Mouse (Mus musculus): ENCODE results near the gene Krtap19-3. TPM values are rescaled to one million over a fixed set of nuclear protein-coding genes. Genes with fewer than 3 reads are reported as not detected.
A peak's percentile ranks its signal among the peaks of the same experiment; 100 is the strongest.

Krtap19-3 gene
- total RNA-seq (2021): not detected in 2 replicates
- long read RNA-seq: 0 reads

DNA sequence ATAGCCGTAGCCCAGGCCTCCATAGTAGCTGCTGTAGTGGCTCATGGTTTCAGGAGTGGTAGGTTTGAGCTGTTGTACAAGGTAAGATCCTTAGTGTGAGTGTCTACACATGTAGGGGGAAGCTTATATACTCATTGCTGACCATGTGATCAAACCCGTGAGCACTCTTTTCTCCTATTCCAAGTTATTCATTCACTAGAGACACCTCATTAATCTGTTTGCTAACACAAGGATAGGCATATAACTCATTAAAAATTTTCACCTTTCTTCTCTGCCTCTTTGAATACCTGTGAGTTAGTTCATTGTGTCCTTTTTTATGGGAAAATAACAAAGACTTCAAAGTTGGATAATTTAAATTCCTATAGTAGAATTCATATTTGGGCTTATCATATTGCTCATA lies at the start of gene Krtap19-3:
Krtap19-3 (minus strand) TSS at position 101 of the 400 bp plus-strand sequence.
- DNase-seq: no peak

DNA sequence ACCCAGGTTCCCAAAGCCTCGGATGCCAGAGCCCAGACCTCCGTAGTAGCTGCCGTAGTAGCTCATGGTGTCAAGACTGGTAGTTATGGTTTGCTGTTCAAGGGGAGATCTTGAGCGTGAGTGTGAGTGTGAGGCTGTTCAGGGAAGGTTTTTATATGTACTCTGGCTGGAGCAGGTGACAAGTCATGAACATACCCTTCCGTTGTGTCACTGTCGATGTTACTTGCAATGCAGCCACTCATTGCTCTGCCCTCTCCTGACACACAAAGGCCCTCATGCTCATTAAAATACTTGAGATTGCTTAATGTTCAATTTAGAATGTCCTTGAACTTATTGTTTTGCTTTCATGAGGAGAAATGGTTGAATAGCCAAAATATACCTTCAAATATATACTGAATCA lies 18.5 kb upstream of the Krtap19-3 start, which contains the start of gene Krtap19-5:
Krtap19-5 (minus strand) TSS at position 101 of the 400 bp plus-strand sequence.
- no peak for DNase-seq

DNA sequence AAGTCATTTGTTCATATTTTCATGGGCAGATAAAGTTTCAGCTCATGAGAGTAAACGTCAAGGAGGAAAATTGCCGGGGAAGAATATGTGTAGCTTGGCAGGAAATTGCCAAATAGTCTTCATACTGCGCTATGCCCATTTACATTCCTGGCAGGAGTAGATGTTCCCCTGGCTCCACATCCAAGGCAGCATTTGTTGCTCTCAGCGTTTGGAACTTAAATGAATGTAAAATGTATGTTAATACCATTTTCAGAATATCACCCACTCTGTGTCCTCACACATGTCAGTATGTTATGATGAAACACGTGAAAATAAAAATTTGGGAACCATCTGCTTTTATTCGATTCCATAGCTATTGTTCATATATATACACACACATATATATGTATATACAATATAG lies 9.0 kb upstream of the Krtap19-3 start:
- no peak for DNase-seq

DNA sequence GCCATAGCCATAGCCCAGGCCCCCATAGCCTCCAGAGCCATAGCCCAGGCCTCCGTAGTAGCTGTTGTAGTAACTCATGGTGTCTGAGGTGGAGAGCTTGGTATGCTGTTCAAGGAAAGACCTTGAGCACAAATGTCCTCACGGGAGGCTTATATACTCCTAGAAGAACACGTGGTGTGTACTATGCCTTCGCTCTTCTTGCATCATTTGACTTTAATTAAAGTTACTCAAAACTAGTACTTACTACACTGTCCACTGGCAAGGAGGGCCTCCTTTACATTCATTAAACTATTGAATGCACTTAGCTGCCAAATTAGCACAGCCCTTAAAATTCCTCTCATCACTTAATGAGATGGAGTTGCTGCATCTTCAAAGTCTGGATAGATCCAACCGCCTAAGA lies 7.2 kb upstream of the Krtap19-3 start, which contains the start of gene Krtap19-4:
Krtap19-4 (minus strand) TSS at position 101 of the 400 bp plus-strand sequence.
- no peak for DNase-seq

DNA sequence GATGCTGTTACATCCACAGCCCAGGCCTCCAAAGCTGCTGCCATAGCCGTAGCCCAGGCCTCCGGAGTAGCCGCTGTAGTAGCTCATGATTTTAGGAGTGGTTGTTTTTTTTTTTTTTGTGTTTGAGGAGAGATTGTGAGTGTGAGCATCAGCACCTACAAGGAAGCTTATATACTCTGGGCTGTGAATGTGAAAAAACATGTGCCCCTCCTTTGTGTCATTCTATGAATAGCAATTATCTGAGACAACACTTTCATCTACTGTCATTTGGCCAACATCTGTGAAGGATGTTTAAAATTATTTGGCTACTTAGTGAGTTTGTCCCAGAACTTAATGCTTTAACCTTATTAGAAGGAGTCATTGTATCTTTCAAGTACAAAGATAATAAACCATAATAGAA lies 3.7 kb downstream of the Krtap19-3 start, which contains the start of gene Krtap19-2:
Krtap19-2 (minus strand) TSS at position 101 of the 400 bp plus-strand sequence.
- no peak for DNase-seq

DNA sequence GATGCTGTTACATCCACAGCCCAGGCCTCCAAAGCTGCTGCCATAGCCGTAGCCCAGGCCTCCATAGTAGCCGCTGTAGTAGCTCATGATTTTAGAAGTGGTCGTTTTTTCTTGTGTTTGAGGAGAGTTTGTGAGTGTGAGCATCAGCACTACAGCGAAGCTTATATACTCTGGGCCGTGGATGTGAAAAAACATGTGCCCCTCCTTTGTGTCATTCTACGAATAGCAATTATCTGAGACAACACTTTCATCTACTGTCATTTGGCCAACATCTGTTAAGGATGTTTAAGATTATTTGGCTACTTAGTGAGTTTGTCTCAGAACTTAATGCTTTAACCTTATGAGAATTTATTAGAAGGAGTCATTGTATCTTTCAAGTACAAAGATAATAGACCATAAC lies 8.5 kb downstream of the Krtap19-3 start, which contains the start of gene Krtap19-1:
Krtap19-1 (minus strand) TSS at position 101 of the 400 bp plus-strand sequence.
- DNase-seq: no peak

DNA sequence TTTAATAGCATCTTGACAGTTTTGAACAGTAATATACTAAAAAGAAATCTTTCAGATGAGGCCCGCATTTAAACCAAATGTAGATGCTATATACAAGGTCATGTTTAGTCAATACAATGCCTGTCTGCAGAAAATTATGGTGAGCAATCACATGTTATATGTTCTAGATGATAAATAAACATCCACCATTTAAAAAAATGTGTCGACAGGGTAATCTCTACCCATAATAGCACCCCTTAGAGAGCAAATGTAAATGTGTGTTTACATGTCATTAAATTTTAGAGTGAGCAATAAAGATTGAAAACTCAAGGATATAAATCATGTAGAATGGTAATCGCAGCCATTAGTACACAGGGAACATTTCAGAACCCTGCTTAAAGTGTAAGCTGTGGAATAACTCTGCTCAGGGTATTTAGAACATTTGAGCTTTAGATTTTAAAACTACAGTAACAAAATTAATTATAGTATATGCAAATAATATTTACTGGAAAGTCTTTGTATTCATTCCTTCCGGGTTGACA lies 12.9 kb downstream of the Krtap19-3 start:
- DNase-seq: no peak

DNA sequence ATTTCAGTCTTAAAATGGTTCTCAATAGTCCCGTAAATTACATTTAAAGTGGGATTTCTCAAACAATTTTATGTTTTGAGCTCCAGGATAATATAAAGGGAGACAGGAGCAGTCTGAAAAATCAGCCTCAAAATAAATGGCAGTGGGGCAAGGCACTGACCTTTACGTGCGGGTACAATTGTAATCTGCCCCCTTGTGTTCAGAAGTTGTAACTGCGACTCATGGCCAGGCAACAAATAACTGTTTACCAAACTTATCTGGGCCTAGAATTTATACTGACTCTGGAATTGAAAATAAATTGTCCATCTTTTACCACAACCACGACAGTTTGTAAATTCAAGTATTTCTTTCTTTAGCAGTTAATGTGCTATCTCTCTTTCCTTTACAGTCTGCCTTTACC lies 26.4 kb downstream of the Krtap19-3 start:
- peak; percentile 3 for DNase-seq

DNA sequence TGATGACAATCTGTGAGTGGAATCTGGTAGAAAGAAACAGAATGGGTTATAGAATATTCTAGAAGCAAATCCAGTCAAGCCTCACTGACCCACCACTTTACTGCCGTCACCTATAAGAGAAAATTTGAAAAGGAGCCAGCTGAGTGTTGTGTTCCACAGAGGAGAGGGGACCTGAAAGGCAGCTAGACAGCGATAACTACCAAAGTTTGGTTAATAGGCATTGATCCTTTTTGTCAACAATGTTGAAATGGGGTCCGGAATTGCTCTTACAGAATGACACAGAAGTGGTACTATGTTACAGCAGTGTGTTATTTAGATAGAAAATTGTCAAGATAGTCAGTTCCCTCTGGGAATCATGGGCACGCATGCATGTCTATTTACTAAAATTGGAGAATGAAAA lies 29.3 kb downstream of the Krtap19-3 start:
- no peak for DNase-seq

DNA sequence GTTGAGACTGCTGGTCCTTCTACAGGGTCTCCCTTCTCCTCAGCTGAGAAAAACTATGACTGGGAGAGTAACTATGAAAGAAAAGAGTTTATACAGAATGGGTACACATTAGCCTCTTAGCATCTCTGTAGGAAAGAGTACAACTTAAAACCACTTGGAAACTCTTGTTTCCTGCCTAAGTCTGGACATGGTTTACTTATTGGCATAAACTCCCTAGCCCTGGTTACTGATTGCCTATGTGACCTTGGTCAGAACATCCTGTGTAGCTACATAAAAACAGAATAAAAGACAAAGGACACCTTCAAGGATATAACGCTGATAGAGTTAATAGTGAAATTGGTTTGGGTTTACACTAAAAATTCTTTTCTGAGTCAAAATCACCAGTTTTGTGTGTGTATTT lies 30.5 kb downstream of the Krtap19-3 start:
- DNase-seq: no peak

Other genes starting within 250 kb of the Krtap19-3 start
- gene Krtap26-1, start 230.2 kb downstream of the Krtap19-3 start, total RNA-seq (2021): not detected in 2 replicates
- not detected in 2 replicates for gene Krtap27-1, start 206.4 kb downstream of the Krtap19-3 start, total RNA-seq (2021)
- not detected in 2 replicates for gene 2310061N02Rik, start 170.1 kb downstream of the Krtap19-3 start, total RNA-seq (2021)
- gene Krtap13-1, start 149.2 kb downstream of the Krtap19-3 start, total RNA-seq (2021): not detected in 2 replicates
- not detected in 2 replicates for gene Krtap13, start 126.4 kb downstream of the Krtap19-3 start, total RNA-seq (2021)
- gene 2310034C09Rik, start 119.2 kb downstream of the Krtap19-3 start, total RNA-seq (2021): not detected in 2 replicates
- gene 2310057N15Rik, start 103.8 kb downstream of the Krtap19-3 start, total RNA-seq (2021): not detected in 2 replicates
- gene Gm5965, start 100.1 kb downstream of the Krtap19-3 start, total RNA-seq (2021): not detected in 2 replicates
- gene Gm20741, start 65.8 kb downstream of the Krtap19-3 start, total RNA-seq (2021): not detected in 2 replicates
- gene Krtap15, start 57.8 kb downstream of the Krtap19-3 start, total RNA-seq (2021): not detected in 2 replicates
- gene Krtap14, start 51.9 kb downstream of the Krtap19-3 start, total RNA-seq (2021): not detected in 2 replicates
- gene Krtap19-1, start 8.6 kb downstream of the Krtap19-3 start, total RNA-seq (2021): not detected in 2 replicates
- gene Krtap19-2, start 3.8 kb downstream of the Krtap19-3 start, total RNA-seq (2021): not detected in 2 replicates
- not detected in 2 replicates for gene Krtap19-4, start 7.1 kb upstream of the Krtap19-3 start, total RNA-seq (2021)
- gene Krtap19-5, start 18.4 kb upstream of the Krtap19-3 start, total RNA-seq (2021): not detected in 2 replicates
- not detected in 2 replicates for gene Krtap19-9b, start 54.2 kb upstream of the Krtap19-3 start, total RNA-seq (2021)
- not detected in 2 replicates for gene Krtap16-3, start 84.8 kb upstream of the Krtap19-3 start, total RNA-seq (2021)
- gene Krtap22-2, start 132.7 kb upstream of the Krtap19-3 start, total RNA-seq (2021): not detected in 2 replicates
- not detected in 2 replicates for gene Gm10229, start 137.2 kb upstream of the Krtap19-3 start, total RNA-seq (2021)
- not detected in 2 replicates for gene Krtap6-1, start 153.7 kb upstream of the Krtap19-3 start, total RNA-seq (2021)
- not detected in 2 replicates for gene Gm10228, start 163.4 kb upstream of the Krtap19-3 start, total RNA-seq (2021)
- gene Krtap6-5, start 169.8 kb upstream of the Krtap19-3 start, total RNA-seq (2021): not detected in 2 replicates
- not detected in 2 replicates for gene 1110025L11Rik, start 186.0 kb upstream of the Krtap19-3 start, total RNA-seq (2021)
- gene Krtap6-3, start 206.0 kb upstream of the Krtap19-3 start, total RNA-seq (2021): not detected in 2 replicates

All from adrenal gland, postnatal 25 days (tissue).